8 mouse cellular contexts compared by ENCODE assay signal in genomic region chr6:119543803-119544517, GRCm38 (mm10). TPM values are rescaled to one million over a fixed set of nuclear protein-coding genes. Genes with fewer than 3 reads are reported as not detected.
DNase-seq lines count a peak whose midpoint lies in the region; ATAC-seq and TF ChIP-seq lines count a peak whose summit lies in the region.

Gene Wnt5b (minus strand): TSS chr6:119544347.

- H3K4me1 ChIP-seq in E14TG2a.4 (replicated peaks; ENCODE audit: low read depth, low read length), result peaks cover 13% of the 10 kb centered on the region
- H3K4me1 ChIP-seq in embryonic facial prominence, embryonic 10.5 days, result peaks cover 45% of the 10 kb centered on the region
- 0 out of 2 replicates have a peak, but pooled peaks cover 5% of the 10 kb centered on the region for H3K4me1 ChIP-seq in hindbrain, embryonic 14.5 days (replicated peaks; ENCODE audit: control insufficient read depth, insufficient read depth, low read length)

- H3K4me3 ChIP-seq in gastrocnemius, adult 2 months, result peak within 1 kb of the TSS; percentile 86
- H3K4me3 ChIP-seq in E14TG2a.4 (replicated peaks; ENCODE audit: low read length), result peak within 1 kb of the TSS; percentile 80
- peak within 1 kb of the TSS; percentile 87 for H3K4me3 ChIP-seq in embryonic facial prominence, embryonic 10.5 days
- peak within 1 kb of the TSS; percentile 73 for H3K4me3 ChIP-seq in hindbrain, embryonic 14.5 days (replicated peaks; ENCODE audit: low read length)

- H3K9ac ChIP-seq in hindbrain, embryonic 14.5 days, result peak within 1 kb of the TSS; percentile 66

- peak within 1 kb of the TSS; percentile 96 for H3K4me2 ChIP-seq in hindbrain, embryonic 14.5 days (replicated peaks)

- ATAC-seq in hindbrain, embryonic 14.5 days (ENCODE audit: low FRiP score), result peak; percentile 76

- no peaks in the 10 kb centered on the region for H3K36me3 ChIP-seq in E14TG2a.4 (ENCODE audit: insufficient read depth, low read length)
- H3K36me3 ChIP-seq in embryonic facial prominence, embryonic 10.5 days (replicated peaks), result no peaks in the 10 kb centered on the region
- no peaks in the 10 kb centered on the region for H3K36me3 ChIP-seq in hindbrain, embryonic 14.5 days (replicated peaks; ENCODE audit: control insufficient read depth, insufficient read depth)

- intact Hi-C loops in gastrocnemius, adult 2 months (cut with DNase I), result loop anchor here (5.0 kb wide), 1 partner anchor 52 kb away; no protein-coding TSS in a partner anchor
- intact Hi-C loops in gastrocnemius, postnatal 36 days (cut with DNase I), result loop anchor here (5.0 kb wide), 1 partner anchor 52 kb away; no protein-coding TSS in a partner anchor

- DNase-seq in gastrocnemius, adult 2 months, result peak; percentile 40
- no peak for DNase-seq in gastrocnemius, postnatal 36 days
- DNase-seq in embryonic facial prominence, embryonic 10.5 days (ENCODE audit: low spot score), result peak; percentile 73
- no peak for DNase-seq in hindbrain, embryonic 14.5 days (ENCODE audit: low spot score)
- DNase-seq in lung, postnatal 14 days, result peak; percentile 16
- DNase-seq in thymus, postnatal 0 days (ENCODE audit: low spot score), result peak; percentile 35
- no peak for DNase-seq in layer of hippocampus, adult 9-10 months (ENCODE audit: low spot score)

- WGBS in embryonic facial prominence, embryonic 10.5 days, result under 1% methylated on average over 119 of the region's 120 CpGs
- under 1% methylated on average over 81 of the region's 120 CpGs for WGBS in hindbrain, embryonic 14.5 days

- peak; percentile 10; the same call in 1 of the 2 replicates for TF ChIP-seq CTCF in gastrocnemius, adult 2 months (IDR thresholded peaks at IDR 0.05)
- TF ChIP-seq CTCF in E14TG2a.4 (conservative IDR thresholded peaks at IDR 0.05; ENCODE audit: low read length), result no peak

- peak within 1 kb of the TSS; percentile 53 for H3K27ac ChIP-seq in gastrocnemius, adult 2 months
- H3K27ac ChIP-seq in embryonic facial prominence, embryonic 10.5 days (replicated peaks), result peak within 1 kb of the TSS; percentile 94
- no peak within 1 kb of the TSS for H3K27ac ChIP-seq in hindbrain, embryonic 14.5 days

- peaks cover 80% of the 10 kb centered on the region for H3K27me3 ChIP-seq in E14TG2a.4 (ENCODE audit: insufficient read depth, low read length)
- peaks cover 53% of the 10 kb centered on the region for H3K27me3 ChIP-seq in embryonic facial prominence, embryonic 10.5 days (replicated peaks; ENCODE audit: low read depth, poor library complexity, severe bottlenecking)
- H3K27me3 ChIP-seq in hindbrain, embryonic 14.5 days (ENCODE audit: control insufficient read depth, insufficient read depth, low read length), result peaks cover 28% of the 10 kb centered on the region

- H3K9me3 ChIP-seq in E14TG2a.4 (ENCODE audit: low read length), result no peaks in the 10 kb centered on the region
- H3K9me3 ChIP-seq in embryonic facial prominence, embryonic 10.5 days, result no peaks in the 10 kb centered on the region; the same call in 1 of the 2 replicates
- no peaks in the 10 kb centered on the region for H3K9me3 ChIP-seq in hindbrain, embryonic 14.5 days (ENCODE audit: control insufficient read depth, low read length)

RNA-seq across cellular contexts. Expression of gene Wnt5b, which starts in this region (rescaled TPM):
- total RNA-seq in gastrocnemius, adult 2 months (2021), result 1 to 10 TPM in 1 of 2 experiments, under 1 TPM in 1; 0.64 to 2.3 TPM
- 1 to 10 TPM in 1 of 2 experiments, under 1 TPM in 1; 0.64 to 1.6 TPM for total RNA-seq in gastrocnemius, postnatal 36 days (2021)
- 13.2 and 14.2 TPM in 2 replicates for polyA plus RNA-seq in embryonic facial prominence, embryonic 10.5 days (2016; fragmentation: Nextera tagmentation; extraction: Ambion mirVana)
- 6.3 and 6.6 TPM in 2 replicates for polyA plus RNA-seq in hindbrain, embryonic 14.5 days (2014; fragmentation: Nextera tagmentation; extraction: Ambion mirVana)
- polyA plus RNA-seq in thymus, postnatal 0 days (2015; fragmentation: Nextera tagmentation; extraction: Ambion mirVana), result 3.9 and 4.6 TPM in 2 replicates

Comparison
In these comparisons a context has a peak if more than half of its experiments do, and no peak if none do; other contexts are left out.
1. DNase-seq: peak in gastrocnemius, adult 2 months (single experiment), embryonic facial prominence, embryonic 10.5 days (single experiment), lung, postnatal 14 days (single experiment) and thymus, postnatal 0 days (single experiment); none in gastrocnemius, postnatal 36 days (0 of 2), hindbrain, embryonic 14.5 days (single experiment) and layer of hippocampus, adult 9-10 months (single experiment).
2. Peak in every context shown above with its lines, with median percentiles within 50 percentile points of each other: H3K4me3 ChIP-seq.